8 mouse cellular contexts compared by ENCODE assay signal in genomic region chr3:59228730-59229551, GRCm38 (mm10). TPM values are rescaled to one million over a fixed set of nuclear protein-coding genes. Genes with fewer than 3 reads are reported as not detected.
DNase-seq lines count a peak whose midpoint lies in the region; ATAC-seq lines count a peak whose summit lies in the region.

No protein-coding gene starts in this region.

- no peaks in the 10 kb centered on the region for H3K4me1 ChIP-seq in midbrain, embryonic 11.5 days (ENCODE audit: control insufficient read depth, insufficient read depth, low read length)
- H3K4me1 ChIP-seq in midbrain, embryonic 14.5 days (ENCODE audit: control insufficient read depth, insufficient read depth, low read length) = no peaks in the 10 kb centered on the region
- 0 out of 2 replicates have a peak, but pooled peaks cover 5% of the 10 kb centered on the region for H3K4me1 ChIP-seq in intestine, embryonic 15.5 days (replicated peaks)
- no peaks in the 10 kb centered on the region for H3K4me1 ChIP-seq in forebrain, embryonic 16.5 days (replicated peaks; ENCODE audit: control insufficient read depth, insufficient read depth, low read length)

- no peak overlapping the region for H3K4me2 ChIP-seq in midbrain, embryonic 11.5 days
- no peak overlapping the region for H3K4me2 ChIP-seq in midbrain, embryonic 14.5 days (ENCODE audit: low read length)
- H3K4me2 ChIP-seq in intestine, embryonic 15.5 days (replicated peaks) = peak overlapping the region; percentile 22; the same call in 1 of the 2 replicates
- no peak overlapping the region for H3K4me2 ChIP-seq in forebrain, embryonic 16.5 days (ENCODE audit: low read length)

- H3K27ac ChIP-seq in midbrain, embryonic 11.5 days (ENCODE audit: low read depth, low read length) = no peak overlapping the region
- no peak overlapping the region for H3K27ac ChIP-seq in midbrain, embryonic 14.5 days (replicated peaks; ENCODE audit: low read depth, low read length)
- H3K27ac ChIP-seq in intestine, embryonic 15.5 days = peak overlapping the region; percentile 58; the same call in 1 of the 2 replicates
- no peak overlapping the region for H3K27ac ChIP-seq in forebrain, embryonic 16.5 days (ENCODE audit: low read length)

- no peak for ATAC-seq in midbrain, embryonic 11.5 days (ENCODE audit: low FRiP score)
- ATAC-seq in midbrain, embryonic 14.5 days (ENCODE audit: low FRiP score, low TSS enrichment) = no peak
- peak; percentile 41 for ATAC-seq in intestine, embryonic 15.5 days
- no peak for ATAC-seq in forebrain, embryonic 16.5 days
- ATAC-seq in cerebellum, adult (ENCODE audit: insufficient number of reproducible peaks, low FRiP score, low TSS enrichment) = no peak

- H3K27me3 ChIP-seq in midbrain, embryonic 11.5 days (ENCODE audit: control insufficient read depth, insufficient read depth, low read length) = no peaks in the 10 kb centered on the region
- no peaks in the 10 kb centered on the region for H3K27me3 ChIP-seq in midbrain, embryonic 14.5 days (ENCODE audit: control insufficient read depth, insufficient read depth, low read length)
- H3K27me3 ChIP-seq in intestine, embryonic 15.5 days (replicated peaks) = no peaks in the 10 kb centered on the region
- no peaks in the 10 kb centered on the region for H3K27me3 ChIP-seq in forebrain, embryonic 16.5 days (replicated peaks; ENCODE audit: control insufficient read depth, insufficient read depth, low read length)

- H3K9me3 ChIP-seq in midbrain, embryonic 11.5 days (ENCODE audit: control insufficient read depth, low read length) = no peaks in the 10 kb centered on the region
- H3K9me3 ChIP-seq in midbrain, embryonic 14.5 days (ENCODE audit: control insufficient read depth, low read length) = no peaks in the 10 kb centered on the region
- H3K9me3 ChIP-seq in intestine, embryonic 15.5 days = no peaks in the 10 kb centered on the region
- no peaks in the 10 kb centered on the region for H3K9me3 ChIP-seq in forebrain, embryonic 16.5 days (ENCODE audit: control insufficient read depth, low read length)

- DNase-seq in midbrain, embryonic 11.5 days (ENCODE audit: low spot score, missing footprints) = peak; percentile 59
- no peak for DNase-seq in midbrain, embryonic 14.5 days
- peak; percentile 40 for DNase-seq in embryo, embryonic 10 days (ENCODE audit: low spot score)
- DNase-seq in lung, postnatal 4 days = peak; percentile 52 to 60
- no peak for DNase-seq in urinary bladder, postnatal 25 days (ENCODE audit: low spot score)

- 76% methylated on average over 10 of the region's 10 CpGs for WGBS in midbrain, embryonic 11.5 days
- 58% methylated on average over 10 of the region's 10 CpGs for WGBS in midbrain, embryonic 14.5 days
- WGBS in intestine, embryonic 15.5 days = 46% methylated on average over 10 of the region's 10 CpGs
- 76% methylated on average over 10 of the region's 10 CpGs for WGBS in forebrain, embryonic 16.5 days

- no peaks in the 10 kb centered on the region for H3K36me3 ChIP-seq in midbrain, embryonic 11.5 days (ENCODE audit: control insufficient read depth, insufficient read depth, low read length)
- H3K36me3 ChIP-seq in midbrain, embryonic 14.5 days (ENCODE audit: control insufficient read depth, insufficient read depth, low read length) = no peaks in the 10 kb centered on the region
- no peaks in the 10 kb centered on the region for H3K36me3 ChIP-seq in intestine, embryonic 15.5 days
- H3K36me3 ChIP-seq in forebrain, embryonic 16.5 days (ENCODE audit: control insufficient read depth, insufficient read depth) = no peaks in the 10 kb centered on the region

- no peak overlapping the region for H3K4me3 ChIP-seq in midbrain, embryonic 11.5 days (ENCODE audit: low read depth, low read length)
- no peak overlapping the region for H3K4me3 ChIP-seq in midbrain, embryonic 14.5 days (replicated peaks; ENCODE audit: low read depth, low read length)
- no peak overlapping the region for H3K4me3 ChIP-seq in intestine, embryonic 15.5 days (replicated peaks)
- H3K4me3 ChIP-seq in forebrain, embryonic 16.5 days (replicated peaks; ENCODE audit: low read length) = no peak overlapping the region

- no peak overlapping the region for H3K9ac ChIP-seq in midbrain, embryonic 11.5 days (ENCODE audit: low read length)
- no peak overlapping the region for H3K9ac ChIP-seq in midbrain, embryonic 14.5 days (replicated peaks; ENCODE audit: low read length)
- H3K9ac ChIP-seq in intestine, embryonic 15.5 days = no peak overlapping the region
- no peak overlapping the region for H3K9ac ChIP-seq in forebrain, embryonic 16.5 days (replicated peaks; ENCODE audit: low read depth, low read length)

RNA-seq across cellular contexts. Expression of gene P2ry13, which starts 18.3 kb away (rescaled TPM):
- 1.2 and 1.4 TPM in 2 replicates for polyA plus RNA-seq in midbrain, embryonic 11.5 days (2014; fragmentation: Nextera tagmentation; extraction: Ambion mirVana)
- 0.85 and 1.4 TPM in 2 replicates for polyA plus RNA-seq in midbrain, embryonic 14.5 days (2014; fragmentation: Nextera tagmentation; extraction: Ambion mirVana)
- 1.2 and 1.6 TPM in 2 replicates for polyA plus RNA-seq in intestine, embryonic 15.5 days (2015; fragmentation: Nextera tagmentation; extraction: Ambion mirVana)
- polyA plus RNA-seq in forebrain, embryonic 16.5 days (2015; fragmentation: Nextera tagmentation; extraction: Ambion mirVana) = 1.8 and 2.2 TPM in 2 replicates

RNA-seq across cellular contexts. Expression of gene P2ry12, which starts 33.7 kb away (rescaled TPM):
- 2.7 and 3.9 TPM in 2 replicates for polyA plus RNA-seq in midbrain, embryonic 11.5 days (2014; fragmentation: Nextera tagmentation; extraction: Ambion mirVana)
- 4.5 and 5.6 TPM in 2 replicates for polyA plus RNA-seq in midbrain, embryonic 14.5 days (2014; fragmentation: Nextera tagmentation; extraction: Ambion mirVana)
- 1.9 and 2.0 TPM in 2 replicates for polyA plus RNA-seq in intestine, embryonic 15.5 days (2015; fragmentation: Nextera tagmentation; extraction: Ambion mirVana)
- polyA plus RNA-seq in forebrain, embryonic 16.5 days (2015; fragmentation: Nextera tagmentation; extraction: Ambion mirVana) = 9.8 and 10.4 TPM in 2 replicates

RNA-seq across cellular contexts. Expression of gene Gpr87, which starts 34.0 kb away (rescaled TPM):
- polyA plus RNA-seq in midbrain, embryonic 11.5 days (2014; fragmentation: Nextera tagmentation; extraction: Ambion mirVana) = 0.23 and 0.26 TPM in 2 replicates
- polyA plus RNA-seq in midbrain, embryonic 14.5 days (2014; fragmentation: Nextera tagmentation; extraction: Ambion mirVana) = 0.20 and 0.26 TPM in 2 replicates
- not detected in 2 replicates for polyA plus RNA-seq in intestine, embryonic 15.5 days (2015; fragmentation: Nextera tagmentation; extraction: Ambion mirVana)
- 0.22 TPM in 1 of 2 replicates, not detected in the other for polyA plus RNA-seq in forebrain, embryonic 16.5 days (2015; fragmentation: Nextera tagmentation; extraction: Ambion mirVana)

Comparison
In these comparisons a context has a peak if more than half of its experiments do, and no peak if none do; other contexts are left out.
1. DNase-seq: peak in midbrain, embryonic 11.5 days (single experiment), embryo, embryonic 10 days (single experiment) and lung, postnatal 4 days (2 of 2); none in midbrain, embryonic 14.5 days (single experiment) and urinary bladder, postnatal 25 days (single experiment).